Mouse (Mus musculus) Muller cell, postnatal 12 days (primary cell): ENCODE measurements around the gene Olfr813.
"Not testable (repeated sequence)": the region's sequence is repeated elsewhere in the genome, so short reads cannot be mapped to it uniquely, and the experiment has no call there.

ENCODE experiments used
- DNase-seq: peaks from one replicate; pipeline ENCODE4 v3.0.0-alpha.2; 2015; ENCODE audit errors: inconsistent ontology term

The Olfr813 gene

DNA sequence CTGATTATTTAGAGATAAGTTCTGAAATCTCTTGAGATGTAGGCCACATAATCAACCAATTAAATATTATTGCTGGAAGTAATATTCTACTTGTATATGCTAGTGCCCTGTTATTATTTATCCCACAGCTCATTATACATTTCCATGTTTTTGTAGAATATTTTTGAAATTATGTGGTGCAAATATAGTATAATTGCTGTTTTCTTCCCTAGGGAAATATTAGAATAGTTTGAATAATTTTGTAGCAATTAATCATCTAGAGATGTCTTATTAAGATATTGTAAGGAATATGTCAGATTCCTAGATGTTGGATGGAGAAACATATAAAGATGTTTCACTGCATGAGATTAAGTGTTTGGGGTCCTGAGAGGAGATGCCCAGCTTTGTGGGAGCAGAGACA lies at the start of gene Olfr813:
Gene Olfr813 (plus strand): TSS at position 301 of the 400 bp plus-strand sequence.
- DNase-seq, result no peak

DNA sequence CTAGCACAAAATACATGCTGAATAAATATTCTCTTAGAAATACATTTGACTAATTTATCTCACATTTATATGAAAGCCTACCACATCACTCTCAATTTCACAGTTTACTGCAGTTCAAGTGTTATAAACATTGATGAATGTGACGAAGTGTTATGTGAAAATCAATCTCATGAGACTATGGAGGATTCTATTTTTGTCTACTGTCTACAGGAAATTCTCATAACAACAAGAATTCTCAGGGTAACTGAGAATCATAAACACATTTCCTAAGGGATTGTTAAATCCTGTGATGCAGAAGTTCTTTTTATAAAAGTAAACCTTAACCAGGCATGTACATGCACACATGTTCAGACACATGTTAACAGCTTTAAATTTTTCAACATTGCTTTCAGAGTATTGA lies 9.2 kb upstream of the Olfr813 start, which contains the start of gene Olfr812:
Gene Olfr812 (minus strand): TSS at position 101 of the 400 bp plus-strand sequence.
- DNase-seq, result no peak

DNA sequence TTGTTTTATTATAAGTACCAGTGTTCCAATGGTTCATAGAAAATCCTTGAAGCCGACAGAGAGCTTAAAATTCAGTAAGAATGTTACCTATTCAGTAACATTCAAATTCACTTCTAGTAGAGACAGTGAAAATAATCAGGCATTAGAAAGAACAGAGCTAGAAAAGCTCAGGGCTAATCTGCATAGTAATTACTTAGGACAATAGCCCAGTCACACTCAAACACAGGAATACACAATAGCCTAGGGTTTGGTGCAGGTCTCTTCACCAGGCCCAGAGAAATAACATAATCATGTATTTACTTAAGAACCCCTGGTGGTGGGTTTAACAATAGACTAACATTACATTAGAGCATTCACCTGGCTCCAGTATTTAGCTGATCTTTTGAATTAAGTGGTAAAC lies 7.8 kb upstream of the Olfr813 start:
- DNase-seq, result no peak

DNA sequence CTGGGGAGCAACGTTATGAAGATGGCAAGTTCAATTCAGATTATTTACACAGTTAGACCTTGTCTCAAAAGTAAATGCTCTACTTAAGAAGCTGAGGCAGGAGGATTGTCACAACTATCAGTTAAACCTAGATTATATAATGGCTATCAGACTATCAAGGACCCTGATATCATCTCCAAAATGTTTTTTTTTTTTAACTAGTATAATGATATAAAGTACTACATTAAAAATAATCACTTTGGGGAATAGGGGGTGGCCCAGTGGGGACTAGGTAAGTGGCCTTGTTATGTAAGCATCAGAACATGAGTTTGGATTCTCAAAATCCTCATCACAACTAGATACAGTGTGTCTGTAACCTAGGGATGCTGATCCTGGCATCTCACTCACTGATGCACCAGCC lies 24.6 kb downstream of the Olfr813 start, which contains the start of gene Olfr814:
Gene Olfr814 (minus strand): TSS at position 101 of the 400 bp plus-strand sequence.
- not testable (repeated sequence) for DNase-seq

DNA sequence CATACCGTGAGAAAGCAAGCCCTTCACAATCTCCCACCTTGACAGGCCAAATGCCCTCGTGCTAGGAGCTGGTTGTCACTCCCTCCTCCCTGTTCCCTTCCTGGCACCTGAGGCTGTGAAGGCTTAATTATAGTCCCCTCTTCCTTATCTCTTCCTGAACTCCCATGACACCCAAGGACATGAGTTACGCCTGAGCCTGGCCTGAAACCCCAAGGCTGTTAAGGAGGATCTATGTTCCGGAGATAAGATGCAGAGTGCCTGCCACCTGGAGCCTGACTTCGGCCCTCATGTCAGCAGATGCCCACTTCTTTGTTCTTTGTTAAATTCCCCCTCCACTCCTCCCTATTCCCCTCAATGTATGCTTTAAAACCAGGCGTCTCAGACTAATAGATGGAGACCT lies 30.3 kb downstream of the Olfr813 start:
- DNase-seq, result not testable (repeated sequence)

DNA sequence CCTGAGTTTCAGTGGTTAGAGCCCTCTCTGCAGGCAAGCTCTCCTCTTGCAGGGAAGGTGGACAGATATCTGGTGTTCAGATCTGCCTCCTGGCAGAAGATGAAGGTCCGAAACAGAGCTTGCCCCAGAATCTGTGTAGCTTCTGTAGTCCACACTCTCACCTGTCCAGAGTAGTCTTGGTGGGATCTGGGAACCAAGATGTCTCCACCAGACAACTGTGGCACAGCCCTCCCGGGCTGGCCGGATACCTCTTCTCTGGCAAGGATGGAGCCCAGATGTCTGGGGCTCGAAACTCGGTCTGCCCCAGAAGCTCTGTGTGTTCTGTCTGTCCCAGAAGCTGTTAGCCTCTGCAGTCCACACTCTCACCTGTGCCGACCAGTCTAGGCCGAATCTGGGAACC lies 30.8 kb downstream of the Olfr813 start:
- DNase-seq, result no peak

DNA sequence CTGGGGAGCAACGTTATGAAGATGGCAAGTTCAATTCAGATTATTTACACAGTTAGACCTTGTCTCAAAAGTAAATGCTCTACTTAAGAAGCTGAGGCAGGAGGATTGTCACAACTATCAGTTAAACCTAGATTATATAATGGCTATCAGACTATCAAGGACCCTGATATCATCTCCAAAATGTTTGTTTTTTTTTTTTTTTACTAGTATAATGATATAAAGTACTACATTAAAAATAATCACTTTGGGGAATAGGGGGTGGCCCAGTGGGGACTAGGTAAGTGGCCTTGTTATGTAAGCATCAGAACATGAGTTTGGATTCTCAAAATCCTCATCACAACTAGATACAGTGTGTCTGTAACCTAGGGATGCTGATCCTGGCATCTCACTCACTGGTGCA lies 50.6 kb downstream of the Olfr813 start, which contains the start of gene Olfr815:
Gene Olfr815 (minus strand): TSS at position 101 of the 400 bp plus-strand sequence.
- DNase-seq, result not testable (repeated sequence)
